Mouse (Mus musculus): ENCODE measurements around the gene Ifit1bl2.
"Not testable (repeated sequence)": the region's sequence is repeated elsewhere in the genome, so short reads cannot be mapped to it uniquely, and the experiment has no call there.

Ifit1bl2 gene

GRCm38 (mm10) chr19:34640623-34641022 is at the start of gene Ifit1bl2, which contains the start of gene Ifit1:
Ifit1bl2 (minus strand) TSS chr19:34640743.
Ifit1 (plus strand) TSS chr19:34640871.
- no peak for DNase-seq (ENCODE audit: low spot score)

- DNase-seq (ENCODE audit: low spot score), result no peak
Observed at GRCm38 (mm10) chr19:34685530-34685929, 45.0 kb upstream of the Ifit1bl2 start.

GRCm38 (mm10) chr19:34684857-34685256 is 44.3 kb upstream of the Ifit1bl2 start:
- DNase-seq (ENCODE audit: low spot score), result peak; percentile 47

- DNase-seq (ENCODE audit: low spot score), result no peak
Observed at GRCm38 (mm10) chr19:34678428-34678827, 37.9 kb upstream of the Ifit1bl2 start.

- no peak for DNase-seq (ENCODE audit: low spot score)
Observed at GRCm38 (mm10) chr19:34673476-34673875, 32.9 kb upstream of the Ifit1bl2 start.

- DNase-seq (ENCODE audit: low spot score), result peak; percentile 45
Observed at GRCm38 (mm10) chr19:34666127-34666526, 25.6 kb upstream of the Ifit1bl2 start.

- no peak for DNase-seq (ENCODE audit: low spot score)
Observed at GRCm38 (mm10) chr19:34662740-34663139, 22.2 kb upstream of the Ifit1bl2 start.

GRCm38 (mm10) chr19:34662067-34662507 is 21.5 kb upstream of the Ifit1bl2 start:
- DNase-seq (ENCODE audit: low spot score), result peak; percentile 52

GRCm38 (mm10) chr19:34656511-34657298 is 16.2 kb upstream of the Ifit1bl2 start:
- DNase-seq (ENCODE audit: low spot score), result no peak

GRCm38 (mm10) chr19:34655227-34655805 is 14.8 kb upstream of the Ifit1bl2 start:
- no peak for DNase-seq (ENCODE audit: low spot score)

- no peak for DNase-seq (ENCODE audit: low spot score)
Observed at GRCm38 (mm10) chr19:34650997-34651396, 10.5 kb upstream of the Ifit1bl2 start.

- DNase-seq (ENCODE audit: low spot score), result no peak
Observed at GRCm38 (mm10) chr19:34650276-34650675, 9.7 kb upstream of the Ifit1bl2 start.

- DNase-seq (ENCODE audit: low spot score), result not testable (repeated sequence)
Observed at GRCm38 (mm10) chr19:34647630-34648029, 7.1 kb upstream of the Ifit1bl2 start.

GRCm38 (mm10) chr19:34642616-34643015 is 2.1 kb upstream of the Ifit1bl2 start:
- no peak for DNase-seq (ENCODE audit: low spot score)

- peak; percentile 15 for DNase-seq (ENCODE audit: low spot score)
Observed at GRCm38 (mm10) chr19:34636933-34637557, 3.5 kb downstream of the Ifit1bl2 start.

- no peak for DNase-seq (ENCODE audit: low spot score)
Observed at GRCm38 (mm10) chr19:34633484-34633883, 7.1 kb downstream of the Ifit1bl2 start.

- no peak for DNase-seq (ENCODE audit: low spot score)
Observed at GRCm38 (mm10) chr19:34631487-34631886, 9.1 kb downstream of the Ifit1bl2 start.

- DNase-seq (ENCODE audit: low spot score), result no peak
Observed at GRCm38 (mm10) chr19:34627496-34627895, 13.0 kb downstream of the Ifit1bl2 start.

GRCm38 (mm10) chr19:34624663-34625062 is 15.9 kb downstream of the Ifit1bl2 start:
- DNase-seq (ENCODE audit: low spot score), result no peak

- no peak for DNase-seq (ENCODE audit: low spot score)
Observed at GRCm38 (mm10) chr19:34623781-34624180, 16.8 kb downstream of the Ifit1bl2 start.

- DNase-seq (ENCODE audit: low spot score), result no peak
Observed at GRCm38 (mm10) chr19:34620871-34621270, 19.7 kb downstream of the Ifit1bl2 start.

GRCm38 (mm10) chr19:34612243-34613001 is 28.1 kb downstream of the Ifit1bl2 start:
- not testable (repeated sequence) for DNase-seq (ENCODE audit: low spot score)

All from ovary, postnatal 36 days (tissue).